Mouse (Mus musculus): ENCODE results near the gene Fras1. TPM values are rescaled to one million over a fixed set of nuclear protein-coding genes. Genes with fewer than 3 reads are reported as not detected.

Fras1 gene
- polyA plus RNA-seq, 1 experiment from 2014 or later, result 3.2 TPM

DNA sequence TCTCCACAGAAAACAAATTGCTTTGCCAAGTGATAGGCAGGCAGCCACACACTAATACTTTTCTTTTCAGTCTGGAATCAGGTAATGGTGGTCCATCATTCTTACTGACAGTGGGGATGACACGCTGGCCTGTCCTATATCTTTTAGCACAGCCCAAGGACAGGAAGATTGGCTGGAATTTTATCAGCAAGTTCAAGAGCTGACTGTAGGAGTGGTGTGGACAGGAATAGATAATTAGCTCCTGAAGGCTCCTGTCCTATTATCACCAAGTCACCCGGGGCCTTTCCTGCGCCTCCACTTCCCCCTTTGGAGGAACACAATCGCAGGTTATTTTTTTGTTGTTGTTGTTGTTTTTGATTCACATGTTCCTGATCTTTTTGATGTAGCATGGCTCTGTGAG is 139.6 kb downstream of the Fras1 start:
- 70% methylated on average over 4 of the region's 4 CpGs for WGBS

DNA sequence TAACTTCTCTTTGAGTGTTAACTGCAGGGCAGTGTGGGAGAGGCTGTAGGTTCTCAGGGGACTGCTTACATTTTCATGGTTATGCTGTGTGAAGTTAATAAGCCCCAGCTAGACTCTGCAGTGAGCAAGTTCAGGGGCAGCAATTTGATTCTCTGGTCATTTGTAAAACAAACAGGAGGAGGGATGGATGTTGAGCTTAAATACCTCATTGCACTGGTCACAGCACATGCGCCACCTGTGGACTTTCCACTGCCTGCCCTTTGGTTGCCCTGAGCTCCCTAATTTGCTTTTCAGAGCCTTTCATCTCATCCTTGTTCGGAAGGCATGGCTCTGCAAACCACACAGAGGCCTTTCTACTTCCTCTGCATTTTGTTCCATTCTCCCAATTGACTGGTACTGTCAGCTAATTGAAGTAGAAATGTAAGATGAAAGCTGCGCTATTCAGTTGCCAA is 142.1 kb downstream of the Fras1 start:
- H3K27me3 ChIP-seq (replicated peaks; ENCODE audit: control insufficient read depth, insufficient read depth, low read length), result no peaks in the 10 kb centered on the region
- H3K4me2 ChIP-seq (replicated peaks; ENCODE audit: low read depth), result no peak overlapping the region
- no peak for TF ChIP-seq CTCF (IDR thresholded peaks at IDR 0.05; ENCODE audit: low read depth)
- H3K27ac ChIP-seq (ENCODE audit: low read depth, low read length), result no peak overlapping the region
- no peak for ATAC-seq
- H3K9me3 ChIP-seq (ENCODE audit: control insufficient read depth), result no peaks in the 10 kb centered on the region
- no peak overlapping the region for H3K9ac ChIP-seq (ENCODE audit: low read depth, low read length)
- no peaks in the 10 kb centered on the region for H3K36me3 ChIP-seq (ENCODE audit: control insufficient read depth, insufficient read depth)
- 83% methylated on average over 3 of the region's 3 CpGs for WGBS
- H3K4me1 ChIP-seq (replicated peaks; ENCODE audit: control insufficient read depth, insufficient read depth, low read length), result no peaks in the 10 kb centered on the region
- H3K4me3 ChIP-seq (ENCODE audit: low read depth, low read length), result no peak overlapping the region

More for the DNA sequence above, 139.6 kb downstream of the Fras1 start:
- no peak overlapping the region for H3K4me2 ChIP-seq (replicated peaks; ENCODE audit: low read depth)
- no peaks in the 10 kb centered on the region for H3K36me3 ChIP-seq (ENCODE audit: control insufficient read depth, insufficient read depth)
- no peaks in the 10 kb centered on the region for H3K27me3 ChIP-seq (replicated peaks; ENCODE audit: control insufficient read depth, insufficient read depth, low read length)
- no peak overlapping the region for H3K4me3 ChIP-seq (ENCODE audit: low read depth, low read length)
- no peaks in the 10 kb centered on the region for H3K4me1 ChIP-seq (replicated peaks; ENCODE audit: control insufficient read depth, insufficient read depth, low read length)
- TF ChIP-seq CTCF (IDR thresholded peaks at IDR 0.05; ENCODE audit: low read depth), result no peak
- no peak for ATAC-seq
- H3K9ac ChIP-seq (ENCODE audit: low read depth, low read length), result no peak overlapping the region
- H3K27ac ChIP-seq (ENCODE audit: low read depth, low read length), result no peak overlapping the region
- no peaks in the 10 kb centered on the region for H3K9me3 ChIP-seq (ENCODE audit: control insufficient read depth)

DNA sequence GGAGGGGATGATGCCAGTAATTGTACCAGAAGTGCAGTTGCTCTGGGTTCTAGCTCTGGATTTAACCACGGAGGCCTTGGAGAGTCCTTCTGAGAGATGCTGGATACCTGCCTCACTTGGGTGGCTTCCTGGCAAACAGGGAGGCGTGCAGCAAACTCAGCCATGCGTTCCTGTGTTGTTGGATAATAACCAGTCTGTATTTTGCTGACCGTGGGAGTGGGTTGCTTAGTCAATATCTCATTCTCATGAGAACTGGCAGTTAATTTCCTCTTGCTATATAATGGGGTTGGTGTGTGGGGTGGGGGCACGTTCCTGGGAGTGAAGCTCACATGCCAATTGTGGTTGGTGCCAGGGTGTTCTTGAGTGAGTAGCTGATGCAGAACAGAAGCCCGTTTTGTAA is 142.6 kb downstream of the Fras1 start:
- H3K27me3 ChIP-seq (replicated peaks; ENCODE audit: control insufficient read depth, insufficient read depth, low read length), result no peaks in the 10 kb centered on the region
- H3K27ac ChIP-seq (ENCODE audit: low read depth, low read length), result no peak overlapping the region
- no peaks in the 10 kb centered on the region for H3K4me1 ChIP-seq (replicated peaks; ENCODE audit: control insufficient read depth, insufficient read depth, low read length)
- H3K4me3 ChIP-seq (ENCODE audit: low read depth, low read length), result no peak overlapping the region
- no peak overlapping the region for H3K9ac ChIP-seq (ENCODE audit: low read depth, low read length)
- H3K9me3 ChIP-seq (ENCODE audit: control insufficient read depth), result no peaks in the 10 kb centered on the region
- TF ChIP-seq CTCF (IDR thresholded peaks at IDR 0.05; ENCODE audit: low read depth), result no peak
- WGBS, result 76% methylated on average over 6 of the region's 6 CpGs
- no peak for ATAC-seq
- H3K4me2 ChIP-seq (replicated peaks; ENCODE audit: low read depth), result no peak overlapping the region
- no peaks in the 10 kb centered on the region for H3K36me3 ChIP-seq (ENCODE audit: control insufficient read depth, insufficient read depth)

DNA sequence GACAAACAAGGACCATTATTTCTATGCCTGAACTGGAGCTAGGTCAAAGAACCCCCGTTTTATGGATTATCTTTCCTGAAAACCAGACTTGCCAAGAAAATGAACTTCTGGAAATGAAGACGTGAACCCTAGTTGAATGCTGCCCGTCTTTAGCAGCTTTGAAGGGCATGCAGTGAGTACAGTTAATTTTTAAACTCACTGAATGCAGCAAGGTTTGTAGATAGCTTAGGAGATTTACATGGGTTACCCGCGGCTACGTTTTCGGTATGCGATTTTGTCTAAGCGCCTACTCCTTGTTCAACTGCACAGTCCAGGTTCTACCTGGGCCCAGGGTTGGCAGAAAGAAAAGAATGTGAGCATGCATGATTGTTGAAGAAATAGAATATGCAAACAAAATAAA is 147.8 kb downstream of the Fras1 start:
- H3K4me2 ChIP-seq (replicated peaks; ENCODE audit: low read depth), result peak overlapping the region; percentile 53
- no peak for TF ChIP-seq CTCF (IDR thresholded peaks at IDR 0.05; ENCODE audit: low read depth)
- no peaks in the 10 kb centered on the region for H3K9me3 ChIP-seq (ENCODE audit: control insufficient read depth)
- no peaks in the 10 kb centered on the region for H3K36me3 ChIP-seq (ENCODE audit: control insufficient read depth, insufficient read depth)
- 0 out of 2 replicates have a peak overlapping the region, but pooled peaks have one; percentile 2 for H3K4me3 ChIP-seq (ENCODE audit: low read depth, low read length)
- H3K9ac ChIP-seq (ENCODE audit: low read depth, low read length), result no peak overlapping the region
- no peaks in the 10 kb centered on the region for H3K27me3 ChIP-seq (replicated peaks; ENCODE audit: control insufficient read depth, insufficient read depth, low read length)
- H3K4me1 ChIP-seq (replicated peaks; ENCODE audit: control insufficient read depth, insufficient read depth, low read length), result no peaks in the 10 kb centered on the region
- ATAC-seq, result no peak
- H3K27ac ChIP-seq (ENCODE audit: low read depth, low read length), result no peak overlapping the region
- WGBS, result 44% methylated on average over 9 of the region's 9 CpGs

DNA sequence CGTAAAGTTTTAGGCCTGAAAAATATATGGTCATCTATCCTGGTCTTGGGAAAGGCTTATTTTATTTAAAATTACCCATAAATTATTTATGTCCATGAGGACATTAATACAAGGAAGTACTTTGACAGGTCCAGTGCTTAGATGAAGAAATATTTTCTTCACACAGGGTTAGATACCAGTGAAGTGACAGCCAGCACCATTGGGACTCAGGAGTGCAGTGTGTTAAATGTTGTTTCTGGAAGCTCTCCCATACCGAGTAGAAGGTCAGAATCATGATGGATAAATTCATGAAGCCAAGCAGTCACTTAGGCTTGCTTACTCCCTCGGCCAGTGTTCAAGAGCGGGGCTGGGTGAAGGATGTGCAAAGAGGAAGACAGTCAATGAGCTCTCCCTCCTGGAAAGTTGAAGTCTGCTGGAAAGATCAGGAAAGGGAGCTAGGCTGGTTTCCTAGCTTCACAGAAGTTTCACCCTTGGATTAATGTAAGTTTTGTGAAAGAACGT is 149.2 kb downstream of the Fras1 start:
- TF ChIP-seq CTCF (IDR thresholded peaks at IDR 0.05; ENCODE audit: low read depth), result no peak
- 60% methylated on average over 5 of the region's 5 CpGs for WGBS
- Histone ChIP-seq H3K9me3 (ENCODE audit: control insufficient read depth) (no peaks in the 10 kb centered on the region), H3K4me2 (replicated peaks; ENCODE audit: low read depth) (no peak overlapping the region), H3K9ac (ENCODE audit: low read depth, low read length) (no peak overlapping the region), H3K36me3 (ENCODE audit: control insufficient read depth, insufficient read depth) (no peaks in the 10 kb centered on the region), H3K4me3 (ENCODE audit: low read depth, low read length) (no peak overlapping the region), H3K27me3 (replicated peaks; ENCODE audit: control insufficient read depth, insufficient read depth, low read length) (no peaks in the 10 kb centered on the region), H3K4me1 (replicated peaks; ENCODE audit: control insufficient read depth, insufficient read depth, low read length) (no peaks in the 10 kb centered on the region), H3K27ac (ENCODE audit: low read depth, low read length) (no peak overlapping the region)
- no peak for ATAC-seq

DNA sequence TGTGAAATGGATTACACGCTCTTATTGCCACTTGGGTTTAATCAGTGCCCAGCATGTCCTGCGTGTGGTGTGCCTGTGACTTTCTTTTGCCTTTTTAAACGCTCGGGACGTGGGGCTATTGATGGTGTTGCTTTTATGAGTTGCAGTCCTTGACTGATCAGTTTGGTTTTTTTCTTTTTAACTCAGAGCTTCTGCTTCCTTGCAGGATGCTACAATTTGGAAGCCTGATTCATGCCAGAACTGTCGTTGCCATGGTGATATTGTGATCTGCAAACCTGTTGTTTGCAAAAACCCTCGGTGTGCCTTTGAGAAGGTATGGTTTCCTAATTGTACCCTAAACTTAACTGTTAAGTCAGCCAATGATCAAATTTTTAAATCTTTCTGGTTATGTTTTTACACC is 154.5 kb downstream of the Fras1 start:
- no peaks in the 10 kb centered on the region for H3K27me3 ChIP-seq (replicated peaks; ENCODE audit: control insufficient read depth, insufficient read depth, low read length)
- no peaks in the 10 kb centered on the region for H3K4me1 ChIP-seq (replicated peaks; ENCODE audit: control insufficient read depth, insufficient read depth, low read length)
- TF ChIP-seq CTCF (IDR thresholded peaks at IDR 0.05; ENCODE audit: low read depth), result no peak
- H3K9me3 ChIP-seq (ENCODE audit: control insufficient read depth), result no peaks in the 10 kb centered on the region
- no peak overlapping the region for H3K27ac ChIP-seq (ENCODE audit: low read depth, low read length)
- 67% methylated on average over 7 of the region's 7 CpGs for WGBS
- H3K36me3 ChIP-seq (ENCODE audit: control insufficient read depth, insufficient read depth), result no peaks in the 10 kb centered on the region
- no peak overlapping the region for H3K9ac ChIP-seq (ENCODE audit: low read depth, low read length)
- no peak for ATAC-seq
- H3K4me2 ChIP-seq (replicated peaks; ENCODE audit: low read depth), result no peak overlapping the region
- no peak overlapping the region for H3K4me3 ChIP-seq (ENCODE audit: low read depth, low read length)

DNA sequence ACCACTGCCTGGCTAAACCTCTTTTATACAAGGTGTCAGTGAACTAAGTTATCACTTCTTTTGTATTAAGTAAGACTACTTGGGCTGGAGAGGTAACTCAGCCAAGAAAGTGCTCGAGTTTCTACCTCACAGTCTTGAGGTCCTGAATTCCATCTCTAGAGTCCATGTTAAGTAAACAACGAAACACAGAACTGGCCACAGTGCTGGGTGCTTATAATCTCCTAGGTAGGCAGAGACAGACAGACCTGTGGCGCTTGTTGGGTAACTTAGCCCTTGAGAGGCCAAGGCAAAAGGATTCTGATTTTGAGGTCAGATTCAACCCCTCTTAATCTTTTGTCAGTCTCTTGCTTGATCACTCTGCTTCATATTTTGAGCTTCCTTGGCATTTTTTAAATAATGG is 156.8 kb downstream of the Fras1 start:
- no peaks in the 10 kb centered on the region for H3K27me3 ChIP-seq (replicated peaks; ENCODE audit: control insufficient read depth, insufficient read depth, low read length)
- ATAC-seq, result no peak
- no peak for TF ChIP-seq CTCF (IDR thresholded peaks at IDR 0.05; ENCODE audit: low read depth)
- H3K9me3 ChIP-seq (ENCODE audit: control insufficient read depth), result no peaks in the 10 kb centered on the region
- H3K4me2 ChIP-seq (replicated peaks; ENCODE audit: low read depth), result no peak overlapping the region
- H3K27ac ChIP-seq (ENCODE audit: low read depth, low read length), result no peak overlapping the region
- H3K4me1 ChIP-seq (replicated peaks; ENCODE audit: control insufficient read depth, insufficient read depth, low read length), result no peaks in the 10 kb centered on the region
- H3K36me3 ChIP-seq (ENCODE audit: control insufficient read depth, insufficient read depth), result no peaks in the 10 kb centered on the region
- 82% methylated on average over 3 of the region's 3 CpGs for WGBS
- no peak overlapping the region for H3K9ac ChIP-seq (ENCODE audit: low read depth, low read length)
- no peak overlapping the region for H3K4me3 ChIP-seq (ENCODE audit: low read depth, low read length)

All from intestine, postnatal 0 days (tissue).